Mouse (Mus musculus): Measurements from ENCODE around the gene Doc2a. TPM values are rescaled to one million over a fixed set of nuclear protein-coding genes. Genes with fewer than 3 reads are reported as not detected.

The Doc2a gene
- total RNA-seq, 2 experiments from 2014 or later: 46.9 to 51.7 TPM

- DNase-seq (ENCODE audit: extremely low spot score in 1 of 2, low spot score in 2 of 2): no peak
- Histone ChIP-seq H3K27ac (no peak overlapping the region; the same call in 1 of the 2 replicates), H3K4me3 (no peak overlapping the region)
- intact Hi-C loops (cut with DNase I): no loop called here
- TF ChIP-seq CTCF (IDR thresholded peaks at IDR 0.05): no peak; the same call in 1 of the 2 replicates
These were observed 8.4 kb downstream of the Doc2a start for GRCm38 (mm10) chr7:126855641-126856040.

- no peak overlapping the region for H3K4me3 ChIP-seq
- intact Hi-C loops (cut with DNase I): no loop called here
- no peak overlapping the region for H3K27ac ChIP-seq
- TF ChIP-seq CTCF (IDR thresholded peaks at IDR 0.05): no peak
- no peak for DNase-seq (ENCODE audit: extremely low spot score in 1 of 2, low spot score in 2 of 2)
These were observed 9.7 kb downstream of the Doc2a start for GRCm38 (mm10) chr7:126856741-126857420.

GRCm38 (mm10) chr7:126860987-126861386 is 13.8 kb downstream of the Doc2a start:
- H3K27ac ChIP-seq: peak overlapping the region; percentile 94; the same call in 1 of the 2 replicates
- intact Hi-C loops (cut with DNase I): no loop called here
- no peak for DNase-seq (ENCODE audit: extremely low spot score in 1 of 2, low spot score in 2 of 2)
- peak overlapping the region; percentile 92 for H3K4me3 ChIP-seq
- TF ChIP-seq CTCF (IDR thresholded peaks at IDR 0.05): no peak

- intact Hi-C loops (cut with DNase I): no loop called here
- DNase-seq (ENCODE audit: extremely low spot score in 1 of 2, low spot score in 2 of 2): peak; percentile 93 to 95
- H3K4me3 ChIP-seq: peak within 1 kb of the TSS; percentile 92
- no peak for TF ChIP-seq CTCF (IDR thresholded peaks at IDR 0.05)
- H3K27ac ChIP-seq: peak within 1 kb of the TSS; percentile 94
These were observed 14.4 kb downstream of the Doc2a start, which contains the start of gene Hirip3 for GRCm38 (mm10) chr7:126861429-126862130. Hirip3 (plus strand) TSS chr7:126861972.

- Histone ChIP-seq H3K4me3 (peak within 1 kb of the TSS; percentile 92), H3K27ac (peak within 1 kb of the TSS; percentile 94)
- peak; percentile 92 to 93 for DNase-seq (ENCODE audit: extremely low spot score in 1 of 2, low spot score in 2 of 2)
- intact Hi-C loops (cut with DNase I): no loop called here
- TF ChIP-seq CTCF (IDR thresholded peaks at IDR 0.05): no peak
These were observed 15.1 kb downstream of the Doc2a start, which contains the start of gene Ino80e for GRCm38 (mm10) chr7:126862147-126862784. Ino80e (minus strand) TSS chr7:126862377.

DNA sequence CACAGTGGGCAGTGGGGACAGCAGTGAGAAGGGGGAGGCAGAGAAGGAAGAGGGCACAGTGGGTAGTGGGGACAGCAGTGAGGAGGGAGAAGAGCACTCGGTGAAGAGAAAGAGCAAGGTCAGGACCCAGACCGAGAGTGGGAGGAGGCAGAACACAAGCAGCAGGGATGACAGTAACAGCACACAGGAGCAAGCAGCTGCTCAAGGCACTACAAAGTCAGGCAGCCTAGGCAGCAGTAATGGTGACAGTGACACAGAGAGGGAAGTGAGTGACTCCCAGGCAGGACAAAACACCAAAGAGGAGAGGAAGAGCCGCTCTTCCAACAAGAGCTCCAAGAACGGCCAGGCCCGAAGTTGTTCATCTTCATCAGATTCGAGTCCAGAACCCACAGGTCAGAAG is 16.6 kb downstream of the Doc2a start:
- Histone ChIP-seq H3K4me3 (no peak overlapping the region), H3K27ac (no peak overlapping the region)
- intact Hi-C loops (cut with DNase I): no loop called here
- no peak for TF ChIP-seq CTCF (IDR thresholded peaks at IDR 0.05)
- no peak for DNase-seq (ENCODE audit: extremely low spot score in 1 of 2, low spot score in 2 of 2)

GRCm38 (mm10) chr7:126867534-126867933 is 20.3 kb downstream of the Doc2a start:
- no peak overlapping the region for H3K4me3 ChIP-seq
- intact Hi-C loops (cut with DNase I): no loop called here

GRCm38 (mm10) chr7:126868003-126868402 is 20.8 kb downstream of the Doc2a start:
- intact Hi-C loops (cut with DNase I): no loop called here
- no peak for TF ChIP-seq CTCF (IDR thresholded peaks at IDR 0.05)
- H3K4me3 ChIP-seq: no peak overlapping the region
- no peak overlapping the region for H3K27ac ChIP-seq
- no peak for DNase-seq (ENCODE audit: extremely low spot score in 1 of 2, low spot score in 2 of 2)

More at GRCm38 (mm10) chr7:126867534-126867933, 20.3 kb downstream of the Doc2a start:
- DNase-seq (ENCODE audit: extremely low spot score in 1 of 2, low spot score in 2 of 2): no peak
- TF ChIP-seq CTCF (IDR thresholded peaks at IDR 0.05): no peak
- H3K27ac ChIP-seq: no peak overlapping the region

DNA sequence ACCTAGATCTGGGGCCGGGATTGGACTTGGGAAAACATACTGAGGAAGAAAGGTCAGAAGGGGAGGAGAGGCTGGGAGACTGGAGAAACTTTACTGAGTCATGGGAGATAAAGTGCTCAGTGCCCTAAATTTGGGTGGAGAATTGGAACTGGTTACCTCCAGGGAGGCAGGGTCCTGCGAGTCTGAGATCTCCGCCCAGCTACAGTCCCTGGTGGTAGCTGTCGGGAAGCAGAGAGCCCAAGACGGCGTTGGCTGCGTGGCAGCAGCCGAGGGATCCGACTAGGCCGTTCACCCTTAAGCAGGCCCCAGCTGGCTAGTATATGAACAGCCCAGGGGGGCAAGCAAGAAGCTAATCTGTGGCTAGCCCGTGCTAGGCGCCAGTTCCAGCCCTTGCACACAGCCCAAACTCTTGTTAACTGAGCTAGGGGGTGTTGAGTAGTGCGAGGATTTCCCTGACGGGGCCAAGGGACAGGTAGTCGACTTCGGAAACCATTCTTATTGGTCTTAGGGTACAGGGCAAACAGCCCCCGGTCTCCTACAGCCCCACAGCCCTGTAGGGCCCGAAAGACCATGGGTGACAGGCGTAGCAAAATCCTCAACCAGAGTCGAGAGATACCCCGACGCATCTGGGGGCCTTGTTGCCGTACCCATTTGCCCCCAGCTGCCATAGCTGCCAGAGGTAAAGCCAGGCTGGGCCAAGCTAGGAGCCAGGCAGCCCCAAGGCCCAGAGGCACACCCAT is 22.7 kb downstream of the Doc2a start:
- intact Hi-C loops (cut with DNase I): no loop called here
- DNase-seq (ENCODE audit: extremely low spot score in 1 of 2, low spot score in 2 of 2): no peak

GRCm38 (mm10) chr7:126870520-126870891 is 23.3 kb downstream of the Doc2a start:
- no peak overlapping the region for H3K4me3 ChIP-seq
- no peak overlapping the region for H3K27ac ChIP-seq
- intact Hi-C loops (cut with DNase I): no loop called here
- DNase-seq (ENCODE audit: extremely low spot score in 1 of 2, low spot score in 2 of 2): no peak
- no peak for TF ChIP-seq CTCF (IDR thresholded peaks at IDR 0.05)

More for the DNA sequence above, 22.7 kb downstream of the Doc2a start:
- TF ChIP-seq CTCF (IDR thresholded peaks at IDR 0.05): no peak
- no peak overlapping the region for H3K27ac ChIP-seq
- H3K4me3 ChIP-seq: no peak overlapping the region

- TF ChIP-seq CTCF (IDR thresholded peaks at IDR 0.05): no peak
- Histone ChIP-seq H3K27ac (no peak overlapping the region), H3K4me3 (no peak overlapping the region)
- no peak for DNase-seq (ENCODE audit: extremely low spot score in 1 of 2, low spot score in 2 of 2)
- intact Hi-C loops (cut with DNase I): no loop called here
These were observed 30.0 kb downstream of the Doc2a start for GRCm38 (mm10) chr7:126877239-126877638.
